Mouse (Mus musculus) heart, embryonic 14.5 days (tissue): ENCODE measurements at regions not wholly inside any gene's neighbourhood (a gene's known extent, or its start where the extent isn't known, plus 50 kb on each side); places are given as distances from the start of the nearest gene placed in this dataset.
A peak's percentile ranks its signal among the peaks of the same experiment; 100 is the strongest.

Source experiments
- ATAC-seq: fragments of 200-750 bp; cut with Nextera tagmentation; 2 replicates; pipeline ENCODE4 v1.8.0; 2017; ENCODE audit warnings: low read depth, moderate TSS enrichment; ENCODE audit not compliant: insufficient number of reproducible peaks, insufficient read depth, low FRiP score
- H3K27ac ChIP-seq, 2 experiments: fragments of 200-500 bp in 1 of 2; fragments of 300-500 bp in 1 of 2; sonication (generic) in 1 of 2; replicated peaks in 1 of 2; 2 replicates each; pipeline ENCODE4 v1.5.1; 2012 to 2014; ENCODE audit warnings: low read depth in 2 of 2, low read length in 2 of 2, control low read depth in 1 of 2, mild to moderate bottlenecking in 1 of 2, mixed read lengths in 1 of 2; ENCODE audit not compliant: control insufficient read depth in 1 of 2, insufficient read depth in 1 of 2
- H3K27me3 ChIP-seq: fragments of 300-500 bp; sonication (generic); 2 replicates; pipeline ENCODE4 v1.6.1; 2014; ENCODE audit warnings: mild to moderate bottlenecking, low read length, control low read depth; ENCODE audit not compliant: control insufficient read depth, insufficient read depth
- H3K36me3 ChIP-seq: fragments of 300-500 bp; sonication (generic); 2 replicates; pipeline ENCODE4 v1.6.1; 2014; ENCODE audit warnings: mild to moderate bottlenecking, control low read depth, low read length, mixed read lengths; ENCODE audit not compliant: control insufficient read depth, insufficient read depth
- H3K4me1 ChIP-seq, 2 experiments: fragments of 200-500 bp in 1 of 2; fragments of 300-500 bp in 1 of 2; sonication (generic) in 1 of 2; 2 replicates each; pipeline ENCODE4 v1.6.1; 2012 to 2014; ENCODE audit warnings: low read length in 2 of 2, control low read depth in 1 of 2, mixed read lengths in 1 of 2; ENCODE audit not compliant: control insufficient read depth in 2 of 2, insufficient read depth in 2 of 2
- H3K4me2 ChIP-seq: fragments of 300-500 bp; sonication (generic); 2 replicates; pipeline ENCODE4 v1.6.1; 2014; ENCODE audit warnings: mild to moderate bottlenecking, low read length
- H3K4me3 ChIP-seq, 2 experiments: fragments of 200-500 bp in 1 of 2; fragments of 300-500 bp in 1 of 2; sonication (generic) in 1 of 2; 2 replicates each; pipeline ENCODE4 v1.5.1; 2012 to 2014; ENCODE audit warnings: low read length in 2 of 2, mild to moderate bottlenecking in 2 of 2, control low read depth in 1 of 2, low read depth in 1 of 2, moderate library complexity in 1 of 2; ENCODE audit not compliant: control insufficient read depth in 1 of 2, insufficient read depth in 1 of 2
- H3K9ac ChIP-seq: fragments of 300-500 bp; sonication (generic); 2 replicates; pipeline ENCODE4 v1.6.1; 2014; ENCODE audit warnings: mild to moderate bottlenecking, low read length
- H3K9me3 ChIP-seq: fragments of 300-500 bp; sonication (generic); 2 replicates; pipeline ENCODE4 v1.6.1; 2016; ENCODE audit warnings: low read length, control low read depth; ENCODE audit not compliant: control insufficient read depth
- WGBS: fragments of 180-500 bp; shearing (Covaris S2); extraction: QIAGEN DNeasy Blood & Tissue Kit; methylation state at CpG from one replicate; pipeline ENCODE4 v1.1.7; 2014; 5-methylcytosine and 5-hydroxymethylcytosine counted together

DNA sequence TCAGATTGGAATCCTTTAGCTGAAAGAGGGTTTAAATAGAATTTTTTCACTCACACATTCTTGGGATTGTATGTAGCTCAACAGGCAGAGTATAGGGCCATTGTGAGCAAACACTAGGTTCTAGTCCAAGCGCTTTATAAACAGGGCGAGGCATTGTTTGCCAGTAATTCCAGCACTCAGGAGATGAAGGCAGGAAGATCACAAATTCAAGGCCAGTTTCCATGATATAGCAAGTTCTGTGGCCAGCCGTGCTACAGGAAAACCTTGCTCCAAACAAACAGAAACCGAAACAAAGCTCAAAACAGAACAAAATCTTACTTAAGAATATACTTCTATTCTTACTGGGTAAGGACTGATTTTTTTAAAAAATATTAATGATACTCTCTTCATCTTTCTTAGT lies 159.0 kb downstream of the Tmsb4x start:
- no peak overlapping the region for H3K9ac ChIP-seq
- ATAC-seq: no peak
- 79% methylated on average over 4 of the region's 4 CpGs for WGBS

DNA sequence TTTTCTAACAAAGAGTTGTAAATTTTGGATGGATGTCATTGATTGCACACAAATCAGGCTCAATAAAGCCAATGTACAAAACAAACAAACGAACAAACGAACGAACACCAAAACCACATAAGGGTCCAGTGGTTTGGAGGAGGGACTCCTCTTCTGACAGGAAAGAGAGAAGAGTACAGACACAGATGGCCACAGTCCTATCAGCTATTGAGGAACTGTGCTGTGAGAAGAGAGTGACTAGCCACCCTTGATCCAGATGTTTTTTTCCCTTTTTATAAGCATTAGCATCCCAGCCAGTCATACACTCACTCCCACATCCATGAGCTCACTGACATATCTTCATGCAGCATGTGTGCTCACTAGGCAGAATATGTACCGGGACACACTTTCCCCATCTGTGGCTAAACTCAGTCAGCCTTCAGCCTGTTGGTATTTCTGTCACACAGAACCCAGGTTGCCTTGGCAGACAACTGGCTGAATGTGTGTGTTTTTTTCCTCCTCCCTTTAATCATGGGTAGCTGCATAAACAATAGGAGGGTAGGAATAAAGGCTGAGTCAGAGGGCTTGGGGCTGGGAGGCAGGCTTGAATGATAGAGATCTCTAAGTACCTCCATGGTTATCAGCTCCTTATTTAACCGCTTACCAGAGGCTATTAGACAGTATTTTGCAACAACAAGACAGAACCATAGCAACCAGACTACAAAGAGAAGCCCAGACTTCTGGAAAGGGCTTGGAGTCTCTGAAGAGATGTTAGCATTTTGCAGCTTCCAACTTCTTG lies 159.7 kb downstream of the Tmsb4x start:
- Histone ChIP-seq H3K9me3 (no peaks in the 10 kb centered on the region), H3K4me1 (peaks cover 2 to 5% of the 10 kb centered on the region in 2 experiments; a peak in 1 of 4 replicates), H3K36me3 (no peaks in the 10 kb centered on the region), H3K9ac (no peak overlapping the region), H3K4me2 (no peak overlapping the region), H3K27me3 (no peaks in the 10 kb centered on the region), H3K27ac (no peak overlapping the region; a peak in 1 of 4 replicates), H3K4me3 (no peak overlapping the region)
- WGBS: 63% methylated on average over 5 of the region's 5 CpGs
- ATAC-seq: no peak

More for the DNA sequence above, 159.0 kb downstream of the Tmsb4x start:
- peaks cover 2 to 5% of the 10 kb centered on the region in 2 experiments; a peak in 1 of 4 replicates for H3K4me1 ChIP-seq
- no peak overlapping the region for H3K4me3 ChIP-seq
- no peaks in the 10 kb centered on the region for H3K36me3 ChIP-seq
- no peaks in the 10 kb centered on the region for H3K27me3 ChIP-seq
- no peak overlapping the region for H3K4me2 ChIP-seq
- no peaks in the 10 kb centered on the region for H3K9me3 ChIP-seq
- H3K27ac ChIP-seq: no peak overlapping the region

DNA sequence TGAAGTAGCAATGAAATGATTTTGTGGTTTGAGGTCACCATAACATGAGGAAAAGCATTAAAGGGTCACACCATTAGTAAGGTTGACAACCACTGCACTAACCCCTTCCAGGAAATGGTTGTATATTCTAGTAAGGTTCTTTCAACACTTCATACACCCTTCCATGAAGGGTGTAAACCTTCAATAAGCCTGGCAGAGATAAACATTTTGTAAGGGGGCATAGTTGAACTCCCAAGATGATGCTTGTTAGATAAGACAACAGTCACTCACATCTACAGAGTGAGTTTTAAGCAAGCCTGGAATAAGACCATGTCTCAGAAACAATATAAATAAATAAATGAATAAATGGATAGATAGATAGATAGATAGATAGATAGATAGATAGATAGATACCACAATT lies 171.1 kb downstream of the Tmsb4x start:
- Histone ChIP-seq H3K4me3 (no peak overlapping the region), H3K27me3 (no peaks in the 10 kb centered on the region), H3K4me1 (no peaks in the 10 kb centered on the region), H3K4me2 (no peak overlapping the region), H3K27ac (no peak overlapping the region), H3K9ac (no peak overlapping the region), H3K36me3 (no peaks in the 10 kb centered on the region), H3K9me3 (no peaks in the 10 kb centered on the region)
- ATAC-seq: no peak

DNA sequence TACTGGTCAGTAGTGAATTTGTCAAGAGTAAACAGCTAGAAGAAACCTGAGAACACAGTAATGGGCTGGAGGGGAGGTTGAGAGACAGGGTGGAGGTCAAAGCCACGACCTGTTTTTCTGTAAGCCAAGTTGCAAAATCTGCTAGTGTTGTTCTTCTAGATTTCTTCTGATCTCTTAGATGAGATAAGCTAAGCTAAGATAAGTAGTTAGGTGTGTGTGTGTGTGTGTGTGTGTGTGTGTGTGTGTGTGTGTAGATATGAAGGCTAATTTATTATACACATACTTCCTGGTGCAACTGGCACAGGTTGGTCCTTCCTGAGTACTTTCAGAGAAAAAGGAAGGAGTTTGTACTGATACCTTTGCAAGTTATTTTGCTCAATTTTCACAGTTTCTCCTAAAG lies 172.8 kb downstream of the Tmsb4x start:
- H3K9me3 ChIP-seq: no peaks in the 10 kb centered on the region
- no peak overlapping the region for H3K4me2 ChIP-seq
- 30% methylated on average over 1 of the region's 1 CpGs for whole genome bisulfite sequencing
- no peak for ATAC-seq
- no peak overlapping the region for H3K4me3 ChIP-seq
- H3K36me3 ChIP-seq: no peaks in the 10 kb centered on the region
- no peak overlapping the region for H3K9ac ChIP-seq
- no peaks in the 10 kb centered on the region for H3K27me3 ChIP-seq
- no peak overlapping the region for H3K27ac ChIP-seq
- H3K4me1 ChIP-seq: no peaks in the 10 kb centered on the region

DNA sequence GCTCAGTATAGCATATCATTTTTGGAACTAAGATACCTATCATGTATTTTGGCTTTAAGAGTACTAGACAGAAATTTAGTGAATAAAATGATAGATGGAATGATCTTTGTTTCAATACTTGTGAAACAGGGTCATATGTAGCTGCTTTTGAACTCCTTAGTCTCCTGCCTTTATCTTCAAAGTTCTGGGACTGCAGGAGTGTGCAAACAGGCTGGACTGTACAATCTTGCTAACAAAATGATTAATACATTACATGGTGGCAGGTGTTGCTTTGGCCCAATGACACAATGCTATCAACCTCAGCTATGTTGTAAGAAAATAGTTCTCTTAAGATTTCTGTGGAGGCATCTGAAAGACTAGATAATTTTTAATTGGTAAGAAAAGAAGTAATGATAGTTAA lies 173.5 kb downstream of the Tmsb4x start:
- no peaks in the 10 kb centered on the region for H3K27me3 ChIP-seq
- no peak overlapping the region for H3K4me3 ChIP-seq
- no peaks in the 10 kb centered on the region for H3K9me3 ChIP-seq
- no peak overlapping the region for H3K27ac ChIP-seq
- H3K9ac ChIP-seq: no peak overlapping the region
- H3K4me2 ChIP-seq: no peak overlapping the region
- no peaks in the 10 kb centered on the region for H3K36me3 ChIP-seq
- no peak for ATAC-seq
- no peaks in the 10 kb centered on the region for H3K4me1 ChIP-seq

DNA sequence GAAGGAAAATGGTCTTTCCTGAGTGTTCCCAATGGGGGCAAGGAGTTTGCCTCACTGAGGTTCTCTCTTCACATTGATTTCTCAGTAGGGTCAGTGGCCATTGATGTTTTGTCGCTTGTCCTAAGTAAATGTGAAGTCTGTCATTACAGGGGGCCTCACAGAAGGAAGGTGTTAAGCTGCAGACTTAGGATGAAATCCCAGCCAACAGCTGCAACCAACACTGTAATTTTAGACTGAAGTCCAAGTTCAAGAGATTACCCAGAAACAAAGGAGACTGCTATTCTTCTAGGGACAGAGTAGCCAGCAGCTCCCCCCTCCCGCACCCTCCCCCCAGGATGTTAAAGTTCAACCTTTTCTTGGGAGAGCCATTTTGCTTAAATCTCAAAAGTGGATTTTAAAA lies 176.0 kb downstream of the Tmsb4x start:
- WGBS: 69% methylated on average over 2 of the region's 2 CpGs
- no peak for ATAC-seq
- no peaks in the 10 kb centered on the region for H3K4me1 ChIP-seq

DNA sequence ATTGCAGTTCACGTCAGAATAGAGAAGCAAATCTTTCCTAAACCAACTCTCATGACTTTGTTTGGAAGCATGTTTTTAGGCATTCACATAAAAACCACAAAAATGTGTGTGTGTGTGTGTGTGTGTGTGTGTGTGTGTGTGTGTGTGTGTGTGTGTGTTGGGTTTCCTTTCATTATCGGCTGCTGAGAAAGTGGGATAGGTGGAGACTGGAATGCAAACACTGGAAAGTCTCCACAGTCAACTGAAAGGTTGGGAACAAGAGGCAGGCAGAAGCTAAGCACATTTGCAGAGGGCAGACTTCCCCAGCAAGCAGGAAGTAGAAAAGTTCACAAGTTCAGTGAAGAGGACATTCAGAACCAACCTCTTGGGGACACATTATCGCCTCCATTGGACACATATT lies 176.5 kb downstream of the Tmsb4x start:
- Histone ChIP-seq H3K27ac (peak overlapping the region; percentile 41 to 70; a peak in 3 of 4 replicates), H3K9ac (no peak overlapping the region), H3K4me2 (no peak overlapping the region), H3K36me3 (no peaks in the 10 kb centered on the region), H3K27me3 (no peaks in the 10 kb centered on the region), H3K4me1 (no peaks in the 10 kb centered on the region), H3K4me3 (no peak overlapping the region), H3K9me3 (no peaks in the 10 kb centered on the region)
- WGBS: 42% methylated on average over 3 of the region's 3 CpGs
- no peak for ATAC-seq

More for the DNA sequence above, 176.0 kb downstream of the Tmsb4x start:
- no peaks in the 10 kb centered on the region for H3K9me3 ChIP-seq
- H3K27ac ChIP-seq: peak overlapping the region; percentile 41 to 70; a peak in 3 of 4 replicates
- H3K27me3 ChIP-seq: no peaks in the 10 kb centered on the region
- H3K9ac ChIP-seq: no peak overlapping the region
- H3K4me2 ChIP-seq: no peak overlapping the region
- no peaks in the 10 kb centered on the region for H3K36me3 ChIP-seq
- H3K4me3 ChIP-seq: no peak overlapping the region

DNA sequence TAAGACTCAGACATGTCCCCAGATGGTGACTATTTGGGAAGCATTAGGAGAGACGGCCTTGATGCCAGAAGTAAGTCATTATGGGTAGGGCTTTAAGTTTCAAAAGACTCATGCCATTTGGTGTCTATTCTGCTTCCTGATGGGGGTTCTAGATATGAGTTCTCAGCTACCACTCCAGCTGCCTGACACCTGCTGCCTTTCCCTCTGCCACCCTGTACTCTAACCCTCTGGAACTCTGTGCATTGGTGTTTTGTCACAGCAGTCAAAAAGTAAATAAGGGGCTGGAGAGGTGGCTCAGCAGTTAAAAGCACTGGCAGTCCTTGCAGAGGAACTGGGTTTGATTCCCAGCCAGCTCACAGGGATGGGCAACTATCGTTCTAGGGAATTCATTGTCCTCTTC lies 177.6 kb downstream of the Tmsb4x start:
- H3K27me3 ChIP-seq: no peaks in the 10 kb centered on the region

More for the DNA sequence above, 177.6 kb downstream of the Tmsb4x start:
- no peak for ATAC-seq
- Histone ChIP-seq H3K9ac (no peak overlapping the region), H3K4me1 (no peaks in the 10 kb centered on the region), H3K9me3 (no peaks in the 10 kb centered on the region), H3K27ac (no peak overlapping the region), H3K4me3 (no peak overlapping the region), H3K36me3 (no peaks in the 10 kb centered on the region), H3K4me2 (no peak overlapping the region)
- 85% methylated on average over 2 of the region's 2 CpGs for WGBS
